Mouse (Mus musculus): Measurements from ENCODE around the gene Egfl7.

Gene Egfl7

DNA sequence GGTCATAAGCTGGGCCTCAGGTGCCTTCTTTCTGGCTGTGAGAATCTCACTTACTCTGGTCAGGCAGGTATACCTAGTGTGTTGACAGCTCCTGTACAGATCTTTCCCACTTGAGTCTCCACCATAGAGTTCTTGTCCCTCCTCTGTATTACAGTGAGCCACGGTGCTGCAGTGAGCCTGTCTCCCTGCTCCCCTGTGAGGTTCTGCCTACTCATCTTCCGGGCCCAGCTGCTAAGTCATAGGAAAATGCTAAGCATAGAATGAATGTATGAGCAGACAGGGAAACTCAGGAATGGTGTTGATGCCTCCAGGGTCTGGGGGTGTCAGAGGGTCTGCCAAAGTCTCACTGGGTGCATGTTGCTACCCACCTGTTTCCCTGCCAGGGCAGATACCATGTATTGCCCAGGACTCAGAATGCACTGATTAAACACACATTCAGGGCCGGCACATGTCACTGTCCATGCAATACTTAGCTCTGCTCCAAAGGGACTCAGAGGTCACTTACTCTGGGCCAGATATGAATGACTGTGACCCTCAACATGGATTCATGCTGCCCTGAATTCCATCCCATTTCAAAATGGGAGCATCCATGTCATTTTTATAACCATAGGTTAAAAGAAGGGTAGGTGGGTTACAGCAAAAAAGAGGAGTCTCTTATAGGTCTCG, 35.8 kb downstream of the Egfl7 start:
- no peak for DNase-seq (ENCODE audit: low spot score)

DNA sequence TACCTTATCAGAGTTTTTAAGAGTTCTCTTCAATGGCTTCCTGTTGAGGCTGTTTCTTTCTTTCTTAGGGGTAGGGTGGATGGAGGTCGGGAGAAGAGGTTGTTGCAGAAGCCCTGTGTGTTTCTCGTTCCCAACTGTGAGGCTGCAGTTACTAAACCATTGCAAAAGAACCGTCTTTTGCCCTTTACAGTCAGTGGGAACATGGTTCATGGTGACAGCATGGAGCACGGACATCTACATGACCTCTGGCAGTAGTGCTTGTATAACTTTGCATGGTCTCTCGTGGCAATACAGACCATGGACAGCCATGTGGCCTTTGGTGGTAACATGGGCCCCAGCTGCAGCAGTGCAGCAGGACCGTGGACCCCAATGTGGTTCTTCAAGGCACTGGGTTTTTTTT, 37.5 kb downstream of the Egfl7 start:
- no peak for DNase-seq (ENCODE audit: low spot score)

DNA sequence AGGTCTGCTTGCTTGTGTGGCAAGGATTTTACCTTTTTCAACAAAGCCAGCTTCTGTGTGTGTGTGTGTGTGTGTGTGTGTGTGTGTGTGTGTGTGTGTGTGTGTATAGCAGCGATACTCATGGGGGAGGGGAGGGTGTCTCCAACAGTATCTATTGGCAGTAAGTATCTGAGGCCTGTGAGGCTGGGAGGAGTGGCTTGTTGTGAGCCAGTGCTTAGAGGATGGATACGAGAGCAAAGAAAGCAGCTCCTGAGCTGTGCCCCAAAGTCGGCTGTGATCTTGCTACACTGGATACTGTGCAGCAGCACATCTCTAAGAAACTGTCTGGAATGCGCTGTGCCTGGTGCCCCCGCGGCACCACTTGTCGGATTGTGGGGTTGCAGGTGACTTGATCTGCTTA, 38.1 kb downstream of the Egfl7 start:
- no peak for DNase-seq (ENCODE audit: low spot score)

DNA sequence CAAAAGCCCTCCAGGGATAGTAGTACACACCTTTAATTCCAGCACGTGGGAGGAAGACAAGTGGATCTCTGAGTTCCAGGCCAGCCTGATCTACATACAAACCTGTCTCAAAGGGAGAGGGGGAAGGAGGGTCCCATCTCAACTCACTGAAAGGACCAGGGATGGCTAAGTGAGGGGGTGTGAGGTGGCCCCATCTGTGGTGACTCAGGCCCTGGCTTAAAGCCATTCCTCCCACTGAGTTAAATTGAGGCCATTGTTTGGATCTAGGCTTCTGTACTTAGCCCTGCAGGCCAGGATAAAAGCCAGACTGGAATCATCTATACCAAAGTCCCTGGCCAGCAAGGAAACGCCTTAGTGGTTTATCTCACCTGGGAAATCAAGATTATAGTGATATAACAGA, 41.4 kb downstream of the Egfl7 start:
- no peak for DNase-seq (ENCODE audit: low spot score)

DNA sequence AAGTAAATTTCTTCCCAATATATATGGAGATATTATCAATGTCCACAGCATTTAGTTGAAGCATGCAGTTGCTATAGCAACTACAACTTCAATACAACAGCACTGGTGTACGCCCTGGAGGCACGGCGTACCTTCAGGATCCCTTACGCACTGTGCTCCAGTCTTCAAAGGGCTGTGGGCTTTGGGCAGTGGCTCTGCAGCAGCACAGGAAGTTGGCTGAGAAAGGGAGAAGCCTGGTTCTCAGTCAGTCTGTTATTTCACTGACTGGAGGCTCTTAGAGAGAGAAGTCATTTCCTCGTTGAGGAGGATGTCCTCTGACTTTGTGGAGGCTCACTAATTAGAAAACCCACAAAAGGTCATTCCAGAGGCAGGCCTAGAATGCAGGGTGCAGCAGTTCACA, 43.2 kb downstream of the Egfl7 start:
- DNase-seq (ENCODE audit: low spot score) = no peak

DNA sequence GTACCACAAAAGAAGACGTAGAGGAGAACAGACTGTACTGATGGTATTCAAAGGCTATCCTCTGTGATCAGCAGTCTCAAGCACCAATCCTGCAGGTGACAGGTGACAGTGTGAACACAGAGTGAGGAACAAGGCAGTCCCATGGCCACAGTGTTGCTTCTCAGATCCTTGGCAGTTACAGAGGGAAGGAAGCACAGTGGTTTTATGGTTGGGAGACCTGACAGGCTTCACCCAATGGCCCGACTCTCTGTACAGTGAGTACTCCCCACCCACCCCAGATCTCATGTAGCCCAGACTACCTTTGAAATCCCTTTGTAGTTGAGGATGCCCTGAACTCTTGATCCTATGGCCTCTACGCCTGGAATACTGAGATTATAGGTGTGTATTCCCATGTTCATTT, 45.6 kb downstream of the Egfl7 start:
- no peak for DNase-seq (ENCODE audit: low spot score)

DNA sequence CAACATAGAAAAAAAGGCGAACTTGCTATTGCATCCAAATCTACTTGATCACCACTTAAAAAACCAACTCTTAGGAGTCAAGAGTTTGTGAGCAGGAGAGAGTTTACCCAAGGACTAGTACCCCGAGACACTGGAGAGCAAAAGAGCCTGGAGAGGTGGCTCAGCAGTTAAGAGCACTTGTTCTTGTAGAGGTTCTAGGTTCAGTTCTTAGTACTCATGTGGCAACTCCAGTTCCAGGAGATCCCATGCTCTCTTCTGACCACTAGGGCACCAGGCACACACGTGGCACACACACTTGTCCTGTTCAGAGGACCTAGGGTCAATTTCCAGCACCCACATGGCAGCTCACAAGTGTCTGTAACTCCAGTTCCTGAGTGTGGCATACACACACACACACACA, 46.3 kb downstream of the Egfl7 start:
- DNase-seq (ENCODE audit: low spot score) = no peak

DNA sequence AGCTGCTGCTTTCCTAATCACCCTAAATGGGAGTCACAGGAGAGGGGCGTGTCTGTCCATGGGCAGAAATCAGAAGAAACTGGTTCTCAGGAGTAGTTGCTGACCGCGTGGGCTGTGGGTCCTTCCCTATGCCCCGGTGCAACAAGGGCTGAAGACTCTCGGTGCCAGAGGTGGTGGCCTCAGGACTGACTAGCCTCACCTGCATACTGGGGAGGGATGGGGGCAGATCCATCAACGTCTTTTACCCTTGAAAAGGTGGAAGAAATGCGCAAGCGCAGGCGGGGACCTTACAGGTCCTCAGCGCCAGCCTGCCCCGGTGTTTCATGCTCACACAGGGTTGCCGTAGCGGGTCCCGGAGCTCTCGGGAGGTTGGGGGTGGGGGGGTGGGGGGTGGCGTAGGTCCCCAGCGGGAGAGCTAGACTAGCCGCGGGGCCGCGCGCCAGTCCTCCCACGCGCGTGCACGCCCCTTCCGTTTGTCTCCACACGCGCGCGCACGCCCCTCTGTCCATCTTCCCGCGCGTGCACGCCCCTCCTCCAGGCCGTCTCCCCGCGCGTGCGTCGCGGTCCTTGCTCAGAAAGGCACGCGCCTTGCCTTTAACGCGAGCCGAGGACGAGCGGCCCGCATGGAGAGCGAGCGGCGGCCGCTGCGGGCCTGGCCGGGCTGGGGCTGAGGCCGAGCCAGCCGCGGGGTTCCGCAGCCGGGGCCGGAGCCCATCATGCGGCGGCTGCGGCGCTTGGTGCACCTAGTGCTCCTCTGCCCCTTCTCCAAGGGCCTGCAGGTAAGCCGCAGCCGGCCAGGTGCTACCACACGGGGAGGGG, 48.3 kb downstream of the Egfl7 start, which contains the start of gene Fam69b:
Gene Fam69b, plus strand, starts transcription at position 537 of the 819 bp plus-strand sequence.
- DNase-seq (ENCODE audit: low spot score) = peak; percentile 45

DNA sequence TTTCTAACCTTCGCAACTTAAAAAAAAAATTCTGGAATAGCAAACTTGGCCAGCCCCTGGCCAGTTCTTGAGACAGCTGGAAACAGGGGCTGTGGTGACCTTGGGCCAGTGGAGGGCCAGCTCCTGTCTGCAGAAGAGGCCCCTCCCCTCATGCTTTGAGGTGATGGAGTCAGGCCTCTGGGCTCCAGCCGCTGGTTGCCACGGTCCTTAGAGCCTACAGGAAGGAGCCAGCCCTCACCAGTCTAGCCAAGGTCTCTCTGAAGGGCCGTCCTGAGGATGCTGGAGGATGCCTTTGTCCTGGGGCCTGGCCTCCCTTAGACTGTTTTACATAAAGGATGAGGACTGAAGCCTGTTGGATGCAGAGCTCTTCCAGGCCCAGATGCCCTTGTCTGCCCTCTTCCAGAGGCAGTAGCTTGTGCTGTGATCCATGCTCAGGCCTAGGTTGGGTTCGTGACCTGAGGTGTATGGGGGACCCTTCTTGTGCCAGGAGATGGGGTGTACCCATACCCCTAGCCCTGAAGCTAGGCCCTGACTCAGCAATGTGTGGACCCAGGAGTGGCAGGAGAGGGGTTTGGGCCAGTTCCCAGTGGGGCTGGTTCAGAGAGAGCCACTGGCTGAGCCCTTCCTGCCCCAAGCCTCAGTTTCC, 49.1 kb downstream of the Egfl7 start:
- DNase-seq (ENCODE audit: low spot score) = no peak

DNA sequence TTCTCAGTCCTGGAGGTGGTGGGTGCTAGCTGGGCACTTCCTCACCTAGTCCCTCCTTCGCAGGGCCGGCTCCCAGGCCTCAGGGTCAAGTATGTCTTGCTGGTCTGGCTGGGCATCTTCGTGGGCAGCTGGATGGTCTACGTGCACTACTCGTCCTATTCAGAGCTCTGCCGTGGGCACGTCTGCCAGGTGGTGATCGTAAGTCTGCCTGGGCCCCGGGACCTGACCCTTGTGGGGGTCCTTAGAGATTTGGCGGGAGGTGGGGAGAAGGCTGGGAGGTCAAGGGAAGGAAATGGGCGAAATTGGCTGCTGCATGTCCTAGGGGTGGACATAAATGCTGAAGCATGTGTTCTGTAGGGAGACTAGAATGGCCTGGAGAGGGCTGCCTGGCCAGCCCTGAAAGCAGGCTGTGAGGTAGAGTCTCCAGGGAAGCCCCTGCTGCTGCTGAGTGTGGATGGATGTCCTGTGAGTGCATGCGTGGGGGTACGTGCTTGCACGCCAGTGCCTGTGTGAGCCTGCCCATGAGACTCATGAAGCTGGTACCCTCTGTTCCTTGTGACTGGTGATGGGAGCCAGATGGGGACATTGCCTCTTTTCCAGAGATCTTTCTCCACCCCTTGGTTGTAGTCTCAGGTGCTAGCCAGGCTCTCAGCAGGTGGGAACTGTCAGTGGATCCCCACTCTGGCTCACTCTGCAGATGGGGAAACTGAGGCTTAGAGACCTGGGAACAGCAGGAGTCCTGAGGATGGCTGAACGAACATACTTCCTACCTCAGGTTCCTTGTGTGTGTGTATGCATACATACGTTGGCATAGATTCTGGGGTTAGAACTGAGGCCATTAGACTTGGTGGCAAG, 53.0 kb downstream of the Egfl7 start:
- DNase-seq (ENCODE audit: low spot score) = no peak

DNA sequence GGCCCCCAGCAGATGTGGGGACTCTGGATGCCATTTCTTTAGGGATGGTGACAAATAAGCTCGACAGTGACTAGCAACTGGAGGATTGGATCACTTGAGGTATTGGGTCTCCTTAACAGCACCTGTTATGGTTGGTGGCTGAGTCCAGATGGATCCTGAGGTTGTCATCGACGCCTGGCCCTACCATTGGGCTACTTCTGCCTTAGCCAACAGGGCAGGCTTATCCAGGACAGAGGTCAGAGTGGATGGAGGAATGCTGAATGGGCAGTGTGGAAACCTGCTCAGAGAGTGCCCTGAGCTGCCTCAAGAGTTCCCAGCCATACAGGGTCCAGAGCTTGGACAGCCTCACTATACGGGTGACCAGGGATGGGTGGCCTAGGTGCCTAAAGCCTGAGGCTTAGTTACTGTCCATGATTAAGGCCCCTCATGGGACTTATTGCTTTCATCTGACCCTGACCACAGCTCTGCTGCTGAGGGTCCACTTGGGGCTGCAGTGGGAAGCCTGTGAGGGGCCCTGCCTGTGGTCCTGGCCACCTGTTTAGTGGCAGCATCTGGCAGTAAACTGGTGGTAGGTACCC, 54.2 kb downstream of the Egfl7 start:
- no peak for DNase-seq (ENCODE audit: low spot score)

DNA sequence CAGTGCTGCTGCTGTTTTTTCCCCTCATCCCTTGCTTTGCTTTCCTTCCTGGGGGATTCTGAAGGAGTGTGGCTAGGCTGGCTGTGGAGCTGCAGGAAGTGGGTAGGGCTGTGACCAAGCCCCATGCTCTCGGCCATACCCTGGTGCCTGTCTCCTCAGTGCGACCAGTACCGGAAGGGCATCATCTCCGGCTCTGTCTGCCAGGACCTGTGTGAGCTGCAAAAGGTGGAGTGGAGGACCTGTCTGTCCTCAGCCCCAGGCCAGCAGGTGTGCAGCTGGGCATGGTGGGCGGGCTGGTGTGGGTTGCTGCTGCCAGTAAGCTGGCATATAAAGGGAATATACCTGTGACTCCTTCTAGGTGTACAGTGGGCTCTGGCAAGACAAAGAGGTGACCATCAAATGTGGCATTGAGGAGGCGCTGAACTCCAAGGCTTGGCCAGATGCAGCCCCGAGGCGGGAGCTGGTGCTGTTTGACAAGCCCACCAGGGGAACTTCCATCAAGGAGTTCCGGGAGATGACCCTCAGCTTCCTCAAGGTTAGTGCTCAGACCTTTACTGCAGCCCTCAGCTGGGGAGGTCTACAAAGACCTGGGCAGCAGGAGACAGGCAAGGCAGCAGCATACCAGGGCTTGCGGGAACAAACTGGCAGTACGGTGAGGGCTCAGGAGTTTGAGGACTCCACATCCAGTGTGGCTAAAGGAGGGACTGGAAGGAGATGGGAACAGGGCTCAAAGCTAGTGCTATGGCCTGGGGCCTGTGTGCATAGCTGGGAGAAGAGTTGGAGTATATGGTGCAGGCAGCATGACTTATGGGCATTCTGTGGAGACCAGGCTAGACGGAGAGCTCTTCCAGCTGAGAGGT, 55.0 kb downstream of the Egfl7 start:
- no peak for DNase-seq (ENCODE audit: low spot score)

DNA sequence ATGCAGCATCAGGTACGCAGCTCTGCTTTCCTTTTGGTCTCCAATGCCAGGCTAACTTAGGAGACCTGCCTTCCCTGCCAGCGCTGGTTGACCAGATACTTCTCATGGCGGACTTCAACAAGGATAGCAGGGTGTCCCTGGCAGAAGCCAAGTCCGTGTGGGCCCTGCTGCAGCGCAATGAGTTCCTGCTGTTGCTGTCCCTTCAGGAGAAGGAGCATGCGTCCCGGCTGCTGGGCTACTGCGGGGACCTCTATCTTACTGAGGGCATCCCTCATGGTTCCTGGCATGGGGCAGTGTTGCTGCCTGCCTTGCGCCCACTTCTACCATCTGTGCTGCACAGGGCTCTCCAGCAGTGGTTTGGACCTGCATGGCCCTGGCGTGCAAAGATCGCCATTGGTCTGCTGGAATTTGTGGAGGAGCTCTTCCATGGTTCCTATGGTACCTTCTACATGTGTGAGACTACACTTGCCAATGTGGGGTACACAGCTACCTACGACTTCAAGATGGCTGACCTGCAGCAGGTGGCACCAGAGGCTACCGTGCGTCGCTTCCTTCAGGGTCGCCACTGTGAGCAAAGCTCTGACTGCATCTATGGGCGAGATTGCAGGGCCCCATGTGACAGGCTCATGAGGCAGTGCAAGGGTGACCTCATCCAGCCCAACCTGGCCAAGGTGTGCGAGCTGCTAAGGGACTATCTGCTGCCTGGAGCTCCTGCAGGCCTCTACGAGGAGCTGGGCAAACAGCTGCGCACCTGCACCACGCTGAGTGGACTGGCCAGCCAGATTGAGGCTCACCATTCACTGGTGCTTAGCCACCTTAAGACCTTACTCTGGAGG, 55.9 kb downstream of the Egfl7 start:
- DNase-seq (ENCODE audit: low spot score) = no peak

DNA sequence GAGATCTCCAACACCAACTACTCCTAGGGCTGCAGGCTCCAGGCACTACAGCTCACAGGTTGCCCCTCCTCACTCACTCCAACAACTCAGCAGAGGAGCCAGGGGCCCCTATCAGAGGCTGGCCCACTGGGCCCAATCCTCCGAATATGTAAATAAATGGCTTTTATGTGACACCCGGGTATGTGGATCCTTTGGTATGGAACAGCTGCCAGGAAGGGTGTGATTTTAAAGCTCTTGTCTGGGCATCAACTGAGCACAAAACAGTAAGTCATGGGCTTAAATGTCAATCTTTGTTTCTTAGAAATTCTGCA, 56.5 kb downstream of the Egfl7 start:
- no peak for DNase-seq (ENCODE audit: low spot score)

DNA sequence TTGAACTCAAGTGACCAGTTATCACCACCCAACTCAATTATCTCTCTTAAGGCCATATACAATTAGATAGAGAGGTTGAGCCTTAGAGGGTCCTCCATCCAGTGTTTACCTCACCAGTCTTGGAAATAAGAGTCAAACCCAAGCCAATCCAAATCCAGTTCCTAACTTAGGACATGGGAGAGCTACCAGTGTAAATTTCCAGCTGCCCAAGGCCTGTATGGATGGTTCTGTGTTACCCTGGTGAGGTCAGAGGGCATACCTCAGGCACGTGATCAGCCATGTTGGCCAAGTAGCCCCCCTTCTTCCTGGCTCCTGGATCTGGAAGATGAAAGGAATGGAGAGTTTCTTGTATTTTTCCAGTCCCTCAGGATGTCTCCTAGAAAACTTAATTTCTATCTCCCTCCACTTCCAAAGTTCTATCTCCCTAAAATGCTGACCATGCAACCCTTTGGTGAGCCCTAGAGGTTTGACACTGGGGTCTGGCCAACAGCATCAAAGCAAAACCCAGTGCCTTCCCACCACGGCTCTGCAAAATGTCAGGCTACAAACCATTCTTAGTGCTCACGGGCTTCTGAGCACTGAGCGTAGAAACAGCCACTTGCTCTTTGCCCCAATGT, 57.6 kb downstream of the Egfl7 start:
- no peak for DNase-seq (ENCODE audit: low spot score)

DNA sequence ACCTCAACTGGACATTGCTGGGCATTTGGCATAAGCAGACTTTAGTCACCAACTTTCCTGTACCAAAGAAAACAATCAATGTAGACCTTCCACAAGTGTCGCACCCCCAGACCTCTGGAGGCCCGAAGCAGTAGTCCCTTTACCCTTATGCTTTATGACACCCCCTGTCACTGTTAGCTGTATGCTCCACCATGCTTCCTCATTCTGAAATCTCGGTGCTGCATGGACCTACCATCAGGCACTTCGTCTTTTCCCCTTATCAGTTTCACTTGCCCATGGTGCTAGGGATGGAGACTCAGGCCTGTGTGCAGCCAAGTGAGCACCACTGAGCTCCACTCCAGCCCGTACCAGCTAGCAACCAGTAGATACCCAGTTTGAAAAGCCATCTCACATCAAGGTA, 58.2 kb downstream of the Egfl7 start:
- no peak for DNase-seq (ENCODE audit: low spot score)

DNA sequence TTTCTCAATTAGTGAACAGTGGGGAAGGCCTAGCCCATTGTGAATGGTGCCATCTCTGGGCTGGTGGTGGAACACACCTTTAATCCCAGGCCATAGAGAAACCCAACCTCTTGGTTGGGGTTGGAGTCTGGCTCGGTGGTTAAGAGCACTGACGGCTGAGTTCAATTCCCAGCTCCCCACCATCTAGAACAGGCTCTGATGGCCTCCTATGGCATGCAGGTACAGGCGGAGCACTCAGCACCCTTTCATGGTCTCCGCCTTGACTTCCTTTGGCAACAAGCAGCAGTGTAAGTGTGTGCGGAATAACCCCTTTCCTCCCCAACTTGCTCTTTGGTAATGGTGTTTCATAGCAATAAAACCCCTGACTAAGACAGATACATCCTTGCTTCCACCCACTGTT, 58.8 kb downstream of the Egfl7 start:
- DNase-seq (ENCODE audit: low spot score) = no peak

DNA sequence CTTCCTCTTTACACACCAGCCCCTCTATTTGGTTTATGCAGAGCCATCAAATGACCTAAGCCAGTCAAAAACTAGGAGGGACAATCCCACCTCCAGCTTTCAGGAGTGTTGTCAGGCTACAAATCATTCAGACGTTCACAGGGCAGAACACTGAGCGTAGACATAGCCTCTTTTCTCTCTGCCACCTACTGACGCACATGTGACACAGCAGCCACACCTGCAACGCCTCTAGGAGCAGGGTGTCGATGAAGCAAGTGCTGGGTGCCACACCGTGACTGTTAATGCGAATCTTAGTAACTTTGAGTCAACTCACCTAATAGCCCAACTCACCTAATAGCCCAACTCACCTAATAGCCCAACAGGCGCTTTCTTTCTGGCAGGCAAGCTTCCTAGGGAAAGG, 59.3 kb downstream of the Egfl7 start:
- DNase-seq (ENCODE audit: low spot score) = no peak
